Mouse (Mus musculus) ES-Bruce4 (cell line): Measurements from ENCODE around the gene Hsd17b14. TPM values are rescaled to one million over a fixed set of nuclear protein-coding genes. Genes with fewer than 3 reads are reported as not detected.

Experiments used
- H3K27ac ChIP-seq: 2 replicates; pipeline ENCODE4 v1.5.1; 2012; ENCODE audit warnings: low read length, inconsistent platforms; ENCODE audit not compliant: insufficient read depth
- H3K27me3 ChIP-seq: 2 replicates; pipeline ENCODE4 v1.6.1; 2012; ENCODE audit warnings: mild to moderate bottlenecking, low read length, inconsistent platforms; ENCODE audit not compliant: control insufficient read depth, poor library complexity, insufficient read depth, severe bottlenecking
- H3K36me3 ChIP-seq: 2 replicates; pipeline ENCODE4 v1.6.1; 2012; ENCODE audit warnings: inconsistent platforms, mild to moderate bottlenecking, low read length, moderate library complexity; ENCODE audit not compliant: control insufficient read depth, poor library complexity, insufficient read depth, severe bottlenecking
- H3K4me1 ChIP-seq: one replicate; pipeline ENCODE4 v1.8.1; 2011; ENCODE audit warnings: low read length; ENCODE audit not compliant: control insufficient read depth, insufficient read depth
- H3K4me3 ChIP-seq: 2 replicates; pipeline ENCODE4 v1.5.1; 2011; ENCODE audit warnings: low read depth, mild to moderate bottlenecking, low read length
- H3K9ac ChIP-seq: 2 replicates; pipeline ENCODE4 v1.6.1; 2012; ENCODE audit warnings: low read depth, mild to moderate bottlenecking, inconsistent platforms; ENCODE audit not compliant: poor library complexity, severe bottlenecking
- H3K9me3 ChIP-seq: replicated peaks from 2 replicates; pipeline ENCODE4 v1.6.1; 2012; ENCODE audit warnings: mild to moderate bottlenecking, low read length, inconsistent platforms; ENCODE audit not compliant: control insufficient read depth, poor library complexity, insufficient read depth, severe bottlenecking
- CTCF ChIP-seq: IDR thresholded peaks from one replicate; pipeline ENCODE4 v1.8.1; 2011; ENCODE audit warnings: low read depth, low read length
- EP300 ChIP-seq: IDR thresholded peaks from 2 replicates; pipeline ENCODE4 v1.6.1; 2011; ENCODE audit warnings: low read depth, low read length; ENCODE audit not compliant: insufficient read depth
- POLR2A ChIP-seq: IDR thresholded peaks from one replicate; pipeline ENCODE4 v1.8.1; 2011; ENCODE audit warnings: low read length; ENCODE audit not compliant: insufficient read depth
- polyA plus RNA-seq: library from polyadenylated mRNA; stranded (reverse); fragments of >200 nt; gene quantifications from 2 replicates; pipeline ENCODE4 v1.2.4, GENCODE M21; 2011; ENCODE audit warnings: low read depth; ENCODE audit not compliant: missing spikeins, insufficient read depth, insufficient read length

Gene Hsd17b14
- polyA plus RNA-seq, 1 experiment: 55.0 TPM

- H3K9me3 ChIP-seq: no peaks in the 10 kb centered on the region
- H3K4me3 ChIP-seq: no peak overlapping the region
- TF ChIP-seq CTCF (no peak), EP300 (no peak), POLR2A (no peak)
- H3K27me3 ChIP-seq: no peaks in the 10 kb centered on the region
- H3K36me3 ChIP-seq: no peaks in the 10 kb centered on the region
- H3K9ac ChIP-seq: no peak overlapping the region
- H3K4me1 ChIP-seq: peaks cover 3% of the 10 kb centered on the region
- H3K27ac ChIP-seq: no peak overlapping the region
Measured at GRCm38 (mm10) chr7:45597013-45597412, 42.3 kb downstream of the Hsd17b14 start.

DNA sequence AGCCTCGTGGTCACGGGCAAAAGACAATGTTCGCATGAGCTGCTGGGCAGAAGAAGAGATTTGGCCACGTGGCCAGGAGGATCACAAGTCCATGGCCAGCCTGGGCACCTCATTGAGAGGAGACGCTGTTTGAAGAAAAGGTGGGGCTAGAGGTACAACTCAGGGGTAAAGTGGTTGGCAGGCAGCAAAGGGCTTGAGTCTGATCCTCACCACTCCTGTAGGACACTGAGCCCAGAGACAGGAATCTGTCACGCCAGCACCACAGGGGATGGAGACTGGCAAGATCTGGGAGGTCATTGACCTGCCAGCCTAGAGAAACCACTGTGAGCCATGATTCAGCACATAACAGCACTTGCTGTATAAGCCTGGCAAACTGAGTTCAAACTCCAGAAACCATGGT, 42.8 kb downstream of the Hsd17b14 start:
- Histone ChIP-seq H3K27me3 (no peaks in the 10 kb centered on the region), H3K4me3 (no peak overlapping the region), H3K9me3 (no peaks in the 10 kb centered on the region), H3K36me3 (no peaks in the 10 kb centered on the region), H3K9ac (no peak overlapping the region), H3K27ac (no peak overlapping the region), H3K4me1 (peaks cover 3% of the 10 kb centered on the region)
- TF ChIP-seq EP300 (no peak), POLR2A (no peak), CTCF (no peak)

GRCm38 (mm10) chr7:45598960-45599879, 44.5 kb downstream of the Hsd17b14 start:
- Histone ChIP-seq H3K36me3 (no peaks in the 10 kb centered on the region), H3K27me3 (no peaks in the 10 kb centered on the region), H3K9ac (no peak overlapping the region), H3K4me1 (peaks cover 3% of the 10 kb centered on the region), H3K4me3 (no peak overlapping the region), H3K9me3 (no peaks in the 10 kb centered on the region), H3K27ac (peak overlapping the region; percentile 47)
- TF ChIP-seq EP300: peak; percentile 56; the same call in 1 of the 2 replicates
- TF ChIP-seq POLR2A: no peak

- TF ChIP-seq EP300: no peak
- no peaks in the 10 kb centered on the region for H3K9me3 ChIP-seq
- H3K4me1 ChIP-seq: no peaks in the 10 kb centered on the region
- H3K27ac ChIP-seq: no peak overlapping the region
- no peaks in the 10 kb centered on the region for H3K36me3 ChIP-seq
- H3K27me3 ChIP-seq: no peaks in the 10 kb centered on the region
- H3K9ac ChIP-seq: no peak overlapping the region
- H3K4me3 ChIP-seq: no peak overlapping the region
Measured at GRCm38 (mm10) chr7:45605704-45606289, 51.1 kb downstream of the Hsd17b14 start.

- H3K4me3 ChIP-seq: no peak overlapping the region
- H3K9me3 ChIP-seq: no peaks in the 10 kb centered on the region
- TF ChIP-seq POLR2A (no peak), CTCF (no peak), EP300 (no peak)
- no peaks in the 10 kb centered on the region for H3K36me3 ChIP-seq
- no peak overlapping the region for H3K27ac ChIP-seq
- no peaks in the 10 kb centered on the region for H3K27me3 ChIP-seq
- H3K4me1 ChIP-seq: no peaks in the 10 kb centered on the region
- no peak overlapping the region for H3K9ac ChIP-seq
Measured at GRCm38 (mm10) chr7:45609511-45609910, 54.8 kb downstream of the Hsd17b14 start.

DNA sequence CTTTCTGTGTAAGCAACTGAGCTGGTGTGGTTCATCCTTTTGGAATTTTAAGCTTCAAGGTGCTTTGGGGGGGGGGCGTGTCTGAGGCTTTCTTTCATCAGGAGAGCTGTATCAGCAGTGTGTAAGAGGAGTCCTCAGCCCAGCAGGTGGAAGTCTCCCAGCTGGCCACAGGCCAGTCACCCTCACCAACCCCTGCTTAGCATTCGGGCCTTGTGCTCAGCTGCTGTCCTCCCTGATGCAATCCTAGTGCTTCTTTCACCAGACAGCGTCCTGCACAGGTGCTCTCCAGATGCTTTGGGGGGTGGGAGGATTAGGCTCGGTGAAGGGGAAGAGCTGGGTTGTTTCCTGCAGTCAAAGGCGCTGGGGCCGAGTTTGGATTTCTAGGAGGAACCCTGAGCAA, 61.6 kb downstream of the Hsd17b14 start:
- peak overlapping the region; percentile 33 for H3K27ac ChIP-seq
- H3K9ac ChIP-seq: 0 out of 2 replicates have a peak overlapping the region, but pooled peaks have one; percentile 19
- no peaks in the 10 kb centered on the region for H3K27me3 ChIP-seq
- peaks cover 4% of the 10 kb centered on the region for H3K4me1 ChIP-seq
- no peak overlapping the region for H3K4me3 ChIP-seq
- no peaks in the 10 kb centered on the region for H3K9me3 ChIP-seq
- TF ChIP-seq CTCF (no peak), EP300 (peak; percentile 81; the same call in 1 of the 2 replicates)
- H3K36me3 ChIP-seq: no peaks in the 10 kb centered on the region
